Comparison of ENCODE assay signal across 8 mouse cellular contexts in the genomic region with DNA sequence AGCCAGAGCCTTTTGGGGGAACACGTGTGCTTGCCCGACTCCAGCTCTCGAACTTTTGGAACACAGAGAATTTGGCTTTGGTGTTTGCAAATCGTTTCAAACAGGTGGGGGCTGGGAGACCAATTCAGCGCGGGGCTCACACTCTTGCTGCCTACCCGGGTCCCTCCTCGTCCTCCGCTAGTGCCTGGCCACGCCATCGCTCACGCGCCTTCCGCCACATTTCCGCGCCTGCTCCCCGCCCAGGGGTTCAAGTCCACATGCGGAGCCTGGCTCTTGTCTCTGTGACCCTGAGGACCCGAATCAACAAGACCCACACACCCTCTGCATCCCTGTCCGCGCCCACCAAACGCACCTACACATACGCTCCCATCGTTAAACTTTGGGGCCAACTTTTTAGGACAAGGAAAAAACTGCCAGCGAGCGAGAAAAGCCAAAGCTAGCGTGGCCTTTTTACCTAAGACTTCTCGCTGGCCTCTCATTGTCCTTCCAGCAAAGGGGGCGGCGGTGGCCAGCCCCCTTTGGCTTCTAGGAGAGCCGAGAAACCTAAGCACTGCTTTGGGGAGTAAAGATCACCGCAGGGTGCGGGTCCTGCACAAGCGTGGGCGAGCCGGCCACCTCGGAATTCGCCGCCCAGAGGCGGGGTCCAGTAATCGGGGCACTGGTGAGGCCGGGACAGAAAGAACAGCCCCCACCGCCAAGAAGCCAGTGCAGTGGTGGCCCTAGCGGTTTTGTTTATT. TPM values are rescaled to one million over a fixed set of nuclear protein-coding genes. Genes with fewer than 3 reads are reported as not detected.
DNase-seq lines count a peak whose midpoint lies in the region; ATAC-seq and TF ChIP-seq lines count a peak whose summit lies in the region.

No protein-coding gene starts in this region.

- peak overlapping the region; percentile 35 for H3K4me3 ChIP-seq in thymus, adult 2 months (ENCODE audit: control insufficient read depth, insufficient read depth, low read length)
- H3K4me3 ChIP-seq in stomach, embryonic 16.5 days (replicated peaks; ENCODE audit: low read length): peak overlapping the region; percentile 70

- no peaks in the 10 kb centered on the region for H3K36me3 ChIP-seq in thymus, adult 2 months (ENCODE audit: control insufficient read depth, insufficient read depth, low read length)
- no peaks in the 10 kb centered on the region for H3K36me3 ChIP-seq in stomach, embryonic 16.5 days (ENCODE audit: control insufficient read depth, insufficient read depth, low read length)

- no peak for DNase-seq in thymus, adult 2 months
- DNase-seq in thymus, postnatal 0 days (ENCODE audit: low spot score): no peak
- DNase-seq in cerebellum, adult 18-20 months: peak; percentile 42 to 47
- peak; percentile 33 for DNase-seq in forelimb bud, embryonic 11.5 days (ENCODE audit: low read depth, low spot score)
- DNase-seq in kidney, adult 9 months: peak; percentile 73
- DNase-seq in lung, postnatal 10 days: peak; percentile 43
- DNase-seq in c-Kit-positive CD71-positive TER-119-positive erythroid progenitor cells, embryonic 14.5 days (ENCODE audit: low spot score): no peak

- H3K27ac ChIP-seq in thymus, adult 2 months (ENCODE audit: control insufficient read depth, insufficient read depth, low read length): no peak overlapping the region
- peak overlapping the region; percentile 98 for H3K27ac ChIP-seq in stomach, embryonic 16.5 days (ENCODE audit: low read length)

- peaks cover 9% of the 10 kb centered on the region; the same call in 1 of the 2 replicates for H3K27me3 ChIP-seq in thymus, adult 2 months (ENCODE audit: control insufficient read depth, insufficient read depth, low read length)
- no peaks in the 10 kb centered on the region for H3K27me3 ChIP-seq in stomach, embryonic 16.5 days (ENCODE audit: control insufficient read depth, insufficient read depth, low read length)

- H3K4me1 ChIP-seq in thymus, adult 2 months (replicated peaks; ENCODE audit: control insufficient read depth, insufficient read depth, low read length): peaks cover 13% of the 10 kb centered on the region
- peaks cover 16% of the 10 kb centered on the region; the same call in 1 of the 2 replicates for H3K4me1 ChIP-seq in stomach, embryonic 16.5 days (ENCODE audit: control insufficient read depth, insufficient read depth, low read length)

- H3K4me2 ChIP-seq in stomach, embryonic 16.5 days (ENCODE audit: low read depth, low read length): peak overlapping the region; percentile 77

- no peak for TF ChIP-seq POLR2A in thymus, adult 2 months (IDR thresholded peaks at IDR 0.05; ENCODE audit: control insufficient read depth, extremely low read depth, insufficient read depth, low read length, poor library complexity)

- H3K9ac ChIP-seq in stomach, embryonic 16.5 days (ENCODE audit: low read length): peak overlapping the region; percentile 81

- peak; percentile 56 for ATAC-seq in stomach, embryonic 16.5 days (ENCODE audit: insufficient read depth, low FRiP score)

- no peak for TF ChIP-seq CTCF in thymus, adult 2 months (IDR thresholded peaks at IDR 0.05; ENCODE audit: borderline replicate concordance, control insufficient read depth, extremely low read depth, insufficient read depth, low read length, poor library complexity)

- H3K9me3 ChIP-seq in stomach, embryonic 16.5 days (replicated peaks; ENCODE audit: control insufficient read depth, low read length): peaks cover 11% of the 10 kb centered on the region; the same call in 1 of the 2 replicates

- 4% methylated on average over 44 of the region's 44 CpGs for WGBS in thymus, adult 2 months
- WGBS in stomach, embryonic 16.5 days: under 1% methylated on average over 44 of the region's 44 CpGs

RNA-seq across cellular contexts. Expression of a gene that starts 0.5 kb away (rescaled TPM):
- 1.8 and 2.1 TPM in 2 replicates for polyA plus RNA-seq in thymus, adult 2 months (2012; rRNA removed)
- polyA plus RNA-seq in thymus, postnatal 0 days (2015; fragmentation: Nextera tagmentation; extraction: Ambion mirVana): 1.4 and 1.5 TPM in 2 replicates
- polyA plus RNA-seq in stomach, embryonic 16.5 days (2015; fragmentation: Nextera tagmentation; extraction: Ambion mirVana): 8.7 and 8.9 TPM in 2 replicates

Comparison
In these comparisons a context has a peak if more than half of its experiments do, and no peak if none do; other contexts are left out.
1. DNase-seq: peak in cerebellum, adult 18-20 months (2 of 2), forelimb bud, embryonic 11.5 days (single experiment), kidney, adult 9 months (single experiment) and lung, postnatal 10 days (single experiment); none in thymus, adult 2 months (single experiment), thymus, postnatal 0 days (single experiment) and c-Kit-positive CD71-positive TER-119-positive erythroid progenitor cells, embryonic 14.5 days (single experiment).